Mouse (Mus musculus): ENCODE data around the gene Olfr6.
"Not testable (repeated sequence)": the region's sequence is repeated elsewhere in the genome, so short reads cannot be mapped to it uniquely, and the experiment has no call there.

The Olfr6 gene

GRCm38 (mm10) chr7:106963837-106964236 lies at the start of gene Olfr6:
Olfr6 (minus strand) TSS chr7:106963937.
- no peak for DNase-seq (ENCODE audit: low spot score)

DNA sequence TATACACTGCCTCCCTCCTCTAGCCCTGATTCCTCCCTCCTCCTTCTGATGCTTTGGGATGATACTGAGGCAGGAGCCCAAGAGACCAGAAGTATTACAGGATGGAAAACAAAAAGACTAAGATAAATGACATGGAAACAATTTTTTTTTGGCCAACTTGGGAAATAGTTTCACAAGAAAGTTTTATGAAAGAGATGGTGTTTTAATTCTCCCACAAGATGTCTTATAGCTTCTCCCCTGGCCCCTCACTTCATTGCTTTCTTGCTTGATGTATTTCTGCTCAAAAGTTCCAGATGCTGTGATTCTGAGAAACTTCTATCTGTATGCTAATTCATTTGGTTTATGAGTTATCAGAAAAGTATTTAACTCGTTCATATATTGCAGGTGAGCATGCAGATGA lies 42.2 kb upstream of the Olfr6 start, which contains the start of gene Olfr2:
Gene Olfr2 (minus strand): TSS at position 101 of the 400 bp plus-strand sequence.
- no peak for DNase-seq (ENCODE audit: low spot score)

DNA sequence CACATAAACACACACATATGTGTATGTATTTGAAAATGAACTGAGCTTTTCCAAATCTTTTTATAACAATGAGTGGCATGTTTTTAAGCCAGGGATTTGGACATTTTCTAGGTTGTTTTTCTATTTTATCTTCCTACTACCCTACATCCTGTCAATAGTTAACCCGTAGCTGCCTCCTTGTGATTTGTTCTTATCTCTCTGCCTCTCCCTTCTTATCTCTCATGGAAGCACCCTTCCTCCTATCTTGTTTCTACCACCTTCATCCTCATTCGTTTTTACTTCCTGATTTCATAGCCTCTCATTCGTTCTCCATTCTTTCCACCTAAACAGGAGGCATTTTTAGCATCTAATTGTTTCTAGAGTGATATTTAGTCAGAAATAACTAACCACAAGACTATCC lies 40.4 kb upstream of the Olfr6 start:
- DNase-seq (ENCODE audit: low spot score): no peak

GRCm38 (mm10) chr7:107000798-107001197 lies 37.1 kb upstream of the Olfr6 start:
- no peak for DNase-seq (ENCODE audit: low spot score)

DNA sequence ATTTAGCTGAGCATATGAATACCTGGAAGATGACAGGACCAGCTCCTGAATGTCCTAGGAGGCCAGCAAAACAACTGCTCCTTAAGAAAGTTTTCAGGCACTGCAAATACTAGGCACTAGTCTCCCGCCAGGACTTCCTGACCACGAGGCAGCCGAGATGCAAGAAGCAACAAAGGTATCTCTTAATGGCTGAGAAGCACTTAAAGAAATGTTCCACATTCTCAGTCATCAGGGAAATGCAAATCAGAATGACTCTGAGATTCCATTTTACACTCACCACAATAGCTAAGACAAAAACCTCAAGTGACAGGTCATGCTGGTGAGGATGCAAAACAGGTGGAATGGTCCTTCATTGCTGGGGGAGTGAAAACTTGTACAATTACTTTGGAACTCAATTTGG lies 21.5 kb upstream of the Olfr6 start:
- DNase-seq (ENCODE audit: low spot score): no peak

- no peak for DNase-seq (ENCODE audit: low spot score)
These were observed 11.6 kb upstream of the Olfr6 start, which contains the start of gene Olfr711 for GRCm38 (mm10) chr7:106975353-106975752. Olfr711 (minus strand) TSS chr7:106975453.

- not testable (repeated sequence) for DNase-seq (ENCODE audit: low spot score)
These were observed 3.8 kb upstream of the Olfr6 start for GRCm38 (mm10) chr7:106967503-106967902.

DNA sequence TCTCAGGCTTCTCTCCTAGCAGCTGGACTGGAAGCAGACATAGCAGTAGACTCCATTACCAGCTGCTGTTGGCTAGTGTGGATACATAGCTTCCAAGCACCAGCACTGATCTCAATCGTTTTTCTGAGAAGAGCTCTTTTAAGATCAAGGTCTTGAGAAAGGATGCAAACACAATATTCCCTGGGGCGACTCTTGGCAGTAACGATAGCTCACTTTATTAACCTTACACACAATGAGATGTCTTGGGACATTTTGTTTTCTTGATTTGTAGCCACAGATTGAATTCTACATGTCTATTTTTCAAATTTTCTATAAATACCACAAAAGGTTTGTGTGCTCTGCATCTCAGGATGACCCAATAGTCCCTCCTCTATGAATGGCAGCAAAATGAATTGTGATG lies 15.5 kb downstream of the Olfr6 start, which contains the start of gene Olfr710:
Gene Olfr710 (minus strand): TSS at position 101 of the 400 bp plus-strand sequence.
- DNase-seq (ENCODE audit: low spot score): no peak

- DNase-seq (ENCODE audit: low spot score): no peak
These were observed 31.6 kb downstream of the Olfr6 start, which contains the start of gene Olfr709-ps1 for GRCm38 (mm10) chr7:106932119-106932518. Olfr709-ps1 (minus strand) TSS chr7:106932219.

- DNase-seq (ENCODE audit: low spot score): not testable (repeated sequence)
These were observed 42.8 kb downstream of the Olfr6 start for GRCm38 (mm10) chr7:106920961-106921360.

- DNase-seq (ENCODE audit: low spot score): no peak
These were observed 56.1 kb downstream of the Olfr6 start, which contains the start of gene Olfr1532-ps1 for GRCm38 (mm10) chr7:106907676-106908075. Olfr1532-ps1 (plus strand) TSS chr7:106908001.
